In genomic region chr12:85175087-85175675, GRCm38 (mm10) we compare ENCODE assay signal across 9 mouse cellular contexts. TPM values are rescaled to one million over a fixed set of nuclear protein-coding genes. Genes with fewer than 3 reads are reported as not detected.
DNase-seq lines count a peak whose midpoint lies in the region; ATAC-seq and TF ChIP-seq lines count a peak whose summit lies in the region.
"Had no signal": no experiment of that assay in that cellular context is flagged by ENCODE, and none has a peak within 500 bp of the region (broad histone marks: within the 10 kb centered on the region; RNA-seq: fewer than 3 reads in every experiment).

No protein-coding gene starts in this region.

- TF ChIP-seq CTCF in kidney, adult 2 months (conservative IDR thresholded peaks at IDR 0.05; ENCODE audit: insufficient read depth, insufficient read length, low read depth, low read length) = no peak
- no peak for TF ChIP-seq CTCF in hindbrain, postnatal 0 days (IDR thresholded peaks at IDR 0.05; ENCODE audit: low read depth)

- no peaks in the 10 kb centered on the region; the same call in 1 of the 2 replicates for H3K27me3 ChIP-seq in kidney, embryonic 14.5 days (ENCODE audit: control insufficient read depth, insufficient read depth, low read length)
- no peaks in the 10 kb centered on the region for H3K27me3 ChIP-seq in kidney, adult 2 months (replicated peaks; ENCODE audit: control insufficient read depth, insufficient read depth, low read length)
- no peaks in the 10 kb centered on the region; the same call in 1 of the 2 replicates for H3K27me3 ChIP-seq in embryonic facial prominence, embryonic 15.5 days
- H3K27me3 ChIP-seq in hindbrain, postnatal 0 days (ENCODE audit: insufficient read depth, low read length) = peaks cover 3% of the 10 kb centered on the region; the same call in 1 of the 2 replicates
- H3K27me3 ChIP-seq in neural tube, embryonic 12.5 days (replicated peaks) = peaks cover 22% of the 10 kb centered on the region

- peak overlapping the region; percentile 33 for H3K4me3 ChIP-seq in kidney, embryonic 14.5 days (ENCODE audit: low read length)
- H3K4me3 ChIP-seq in kidney, adult 2 months (ENCODE audit: insufficient read depth, low read depth, low read length) = no peak overlapping the region
- H3K4me3 ChIP-seq in embryonic facial prominence, embryonic 15.5 days (replicated peaks) = peak overlapping the region; percentile 42
- peak overlapping the region; percentile 32 for H3K4me3 ChIP-seq in hindbrain, postnatal 0 days (ENCODE audit: low read length)
- peak overlapping the region; percentile 20 for H3K4me3 ChIP-seq in neural tube, embryonic 12.5 days

- no peak; the same call in 1 of the 2 replicates for ATAC-seq in kidney, embryonic 14.5 days (ENCODE audit: low FRiP score, low TSS enrichment)
- ATAC-seq in embryonic facial prominence, embryonic 15.5 days (ENCODE audit: insufficient number of reproducible peaks, low FRiP score, low TSS enrichment, low read depth) = no peak
- ATAC-seq in hindbrain, postnatal 0 days = peak; percentile 5; the same call in 1 of the 2 replicates
- ATAC-seq in neural tube, embryonic 12.5 days (ENCODE audit: low FRiP score, low read depth) = 0 out of 2 replicates have a peak, but pooled peaks have one; percentile 9

- TF ChIP-seq POLR2A in kidney, adult 2 months (IDR thresholded peaks at IDR 0.05; ENCODE audit: low read depth, low read length) = no peak

- H3K4me1 ChIP-seq in kidney, embryonic 14.5 days (ENCODE audit: control insufficient read depth, insufficient read depth, low read length) = peaks cover 31% of the 10 kb centered on the region
- H3K4me1 ChIP-seq in kidney, adult 2 months (ENCODE audit: control insufficient read depth, insufficient read depth, low read length) = no peaks in the 10 kb centered on the region
- H3K4me1 ChIP-seq in embryonic facial prominence, embryonic 15.5 days = peaks cover 56% of the 10 kb centered on the region
- H3K4me1 ChIP-seq in hindbrain, postnatal 0 days (ENCODE audit: insufficient read depth, low read length) = peaks cover 31% of the 10 kb centered on the region
- H3K4me1 ChIP-seq in neural tube, embryonic 12.5 days = peaks cover 28% of the 10 kb centered on the region

- H3K9me3 ChIP-seq in kidney, embryonic 14.5 days (ENCODE audit: control insufficient read depth, low read length) = no peaks in the 10 kb centered on the region
- no peaks in the 10 kb centered on the region for H3K9me3 ChIP-seq in embryonic facial prominence, embryonic 15.5 days (replicated peaks)
- no peaks in the 10 kb centered on the region for H3K9me3 ChIP-seq in hindbrain, postnatal 0 days (ENCODE audit: low read length)
- H3K9me3 ChIP-seq in neural tube, embryonic 12.5 days = no peaks in the 10 kb centered on the region

- H3K27ac ChIP-seq in kidney, embryonic 14.5 days (ENCODE audit: low read depth, low read length) = peak overlapping the region; percentile 51; the same call in 1 of the 2 replicates
- H3K27ac ChIP-seq in kidney, adult 2 months (ENCODE audit: insufficient read depth, low read depth, low read length) = no peak overlapping the region
- no peak overlapping the region for H3K27ac ChIP-seq in embryonic facial prominence, embryonic 15.5 days (replicated peaks)
- H3K27ac ChIP-seq in hindbrain, postnatal 0 days = peak overlapping the region; percentile 67; the same call in 1 of the 2 replicates
- no peak overlapping the region for H3K27ac ChIP-seq in neural tube, embryonic 12.5 days
- H3K27ac ChIP-seq: liver, embryonic 14.5 days had no signal

- peak overlapping the region; percentile 73 for H3K4me2 ChIP-seq in kidney, embryonic 14.5 days (replicated peaks; ENCODE audit: low read depth, low read length)
- H3K4me2 ChIP-seq in embryonic facial prominence, embryonic 15.5 days (replicated peaks) = peak overlapping the region; percentile 80
- H3K4me2 ChIP-seq in hindbrain, postnatal 0 days (ENCODE audit: low read depth, low read length) = peak overlapping the region; percentile 64
- H3K4me2 ChIP-seq in neural tube, embryonic 12.5 days (replicated peaks) = peak overlapping the region; percentile 64

- no peaks in the 10 kb centered on the region for H3K36me3 ChIP-seq in kidney, embryonic 14.5 days (ENCODE audit: control insufficient read depth, insufficient read depth, low read length)
- no peaks in the 10 kb centered on the region for H3K36me3 ChIP-seq in kidney, adult 2 months (ENCODE audit: control insufficient read depth, insufficient read depth, low read length)
- H3K36me3 ChIP-seq in embryonic facial prominence, embryonic 15.5 days = no peaks in the 10 kb centered on the region
- no peaks in the 10 kb centered on the region for H3K36me3 ChIP-seq in hindbrain, postnatal 0 days (ENCODE audit: insufficient read depth, low read length)
- H3K36me3 ChIP-seq in neural tube, embryonic 12.5 days = no peaks in the 10 kb centered on the region

- WGBS in kidney, embryonic 14.5 days = 29% methylated on average over 16 of the region's 16 CpGs
- 70% methylated on average over 16 of the region's 16 CpGs for WGBS in kidney, adult 2 months
- WGBS in embryonic facial prominence, embryonic 15.5 days = 44% methylated on average over 16 of the region's 16 CpGs
- 38% methylated on average over 16 of the region's 16 CpGs for WGBS in hindbrain, postnatal 0 days
- WGBS in neural tube, embryonic 12.5 days = 52% methylated on average over 16 of the region's 16 CpGs

- no peak for DNase-seq in kidney, adult 2 months
- peak; percentile 25 for DNase-seq in hindbrain, postnatal 0 days (ENCODE audit: low spot score)
- no peak for DNase-seq in spleen, postnatal 36 days (ENCODE audit: low spot score in 2 of 2)
- no peak for DNase-seq in layer of hippocampus, adult 11-12 months (ENCODE audit: low spot score)
- DNase-seq in frontal cortex, postnatal 14 days (ENCODE audit: low spot score in 2 of 2) = no peak

- peak overlapping the region; percentile 55; the same call in 1 of the 2 replicates for H3K9ac ChIP-seq in kidney, embryonic 14.5 days (ENCODE audit: low read depth, low read length)
- no peak overlapping the region for H3K9ac ChIP-seq in embryonic facial prominence, embryonic 15.5 days
- H3K9ac ChIP-seq in hindbrain, postnatal 0 days (replicated peaks; ENCODE audit: low read length) = peak overlapping the region; percentile 10; the same call in 1 of the 2 replicates
- H3K9ac ChIP-seq in neural tube, embryonic 12.5 days = 0 out of 2 replicates have a peak overlapping the region, but pooled peaks have one; percentile 38
- H3K9ac ChIP-seq: liver, embryonic 14.5 days had no signal

RNA-seq across cellular contexts. Expression of gene Pgf, which starts 2.4 kb away (rescaled TPM):
- 16.3 and 21.9 TPM in 2 replicates for polyA plus RNA-seq in kidney, embryonic 14.5 days (2014; fragmentation: Nextera tagmentation; extraction: Ambion mirVana)
- polyA plus RNA-seq in kidney, adult 2 months (2012; rRNA removed) = 1.1 and 1.2 TPM in 2 replicates
- 15.3 and 15.9 TPM in 2 replicates for polyA plus RNA-seq in embryonic facial prominence, embryonic 15.5 days (2015; fragmentation: Nextera tagmentation; extraction: Ambion mirVana)
- total RNA-seq in hindbrain, postnatal 0 days (2014; rRNA removed) = 2.9 and 5.0 TPM in 2 replicates
- 10.0 TPM in 2 replicates for polyA plus RNA-seq in hindbrain, postnatal 0 days (2015; fragmentation: Nextera tagmentation; extraction: Ambion mirVana)
- polyA plus RNA-seq in neural tube, embryonic 12.5 days (2016; fragmentation: Nextera tagmentation; extraction: Ambion mirVana) = 9.7 and 10.9 TPM in 2 replicates

RNA-seq across cellular contexts. Expression of gene Rps6kl1, which starts 24.1 kb away (rescaled TPM):
- 0.61 and 1.0 TPM in 2 replicates for polyA plus RNA-seq in kidney, embryonic 14.5 days (2014; fragmentation: Nextera tagmentation; extraction: Ambion mirVana)
- 0.89 and 0.98 TPM in 2 replicates for polyA plus RNA-seq in kidney, adult 2 months (2012; rRNA removed)
- polyA plus RNA-seq in embryonic facial prominence, embryonic 15.5 days (2015; fragmentation: Nextera tagmentation; extraction: Ambion mirVana) = 0.69 and 1.1 TPM in 2 replicates
- total RNA-seq in hindbrain, postnatal 0 days (2014; rRNA removed) = 42.0 TPM in 2 replicates
- polyA plus RNA-seq in hindbrain, postnatal 0 days (2015; fragmentation: Nextera tagmentation; extraction: Ambion mirVana) = 29.3 and 30.8 TPM in 2 replicates
- polyA plus RNA-seq in neural tube, embryonic 12.5 days (2016; fragmentation: Nextera tagmentation; extraction: Ambion mirVana) = 13.3 and 14.6 TPM in 2 replicates

RNA-seq across cellular contexts. Expression of gene Eif2b2, which starts 44.1 kb away (rescaled TPM):
- polyA plus RNA-seq in kidney, embryonic 14.5 days (2014; fragmentation: Nextera tagmentation; extraction: Ambion mirVana) = 95.7 and 105 TPM in 2 replicates
- polyA plus RNA-seq in kidney, adult 2 months (2012; rRNA removed) = 101 and 112 TPM in 2 replicates
- polyA plus RNA-seq in embryonic facial prominence, embryonic 15.5 days (2015; fragmentation: Nextera tagmentation; extraction: Ambion mirVana) = 91.1 and 94.6 TPM in 2 replicates
- total RNA-seq in hindbrain, postnatal 0 days (2014; rRNA removed) = 38.9 and 91.0 TPM in 2 replicates
- 86.6 and 87.9 TPM in 2 replicates for polyA plus RNA-seq in hindbrain, postnatal 0 days (2015; fragmentation: Nextera tagmentation; extraction: Ambion mirVana)
- 92.5 and 107 TPM in 2 replicates for polyA plus RNA-seq in neural tube, embryonic 12.5 days (2016; fragmentation: Nextera tagmentation; extraction: Ambion mirVana)

Comparison
In these comparisons a context has a peak if more than half of its experiments do, and no peak if none do; other contexts are left out.
1. H3K27ac ChIP-seq: peak in kidney, embryonic 14.5 days (single experiment) and hindbrain, postnatal 0 days (single experiment); none in kidney, adult 2 months (single experiment), embryonic facial prominence, embryonic 15.5 days (single experiment) and neural tube, embryonic 12.5 days (single experiment).
2. ATAC-seq: peak in hindbrain, postnatal 0 days (single experiment) and neural tube, embryonic 12.5 days (single experiment); none in kidney, embryonic 14.5 days (single experiment) and embryonic facial prominence, embryonic 15.5 days (single experiment).
3. Peak in every context shown above with its lines, with median percentiles within 50 percentile points of each other: H3K4me2 ChIP-seq.